Mouse (Mus musculus) MEL (cell line): Measurements from ENCODE around the gene Zfp202. TPM values are rescaled to one million over a fixed set of nuclear protein-coding genes. Genes with fewer than 3 reads are reported as not detected.

Experiments
- DNase-seq: peaks from one replicate; pipeline ENCODE4 v3.0.0; 2011; ENCODE audit warnings: low read depth, low spot score
- H3K27ac ChIP-seq: 2 replicates; pipeline ENCODE4 v1.5.1; 2012; ENCODE audit warnings: low read depth, mild to moderate bottlenecking, control low read depth, low read length, moderate library complexity; ENCODE audit not compliant: control insufficient read depth
- H3K27me3 ChIP-seq, 2 experiments: fragments of 150-350 bp in 1 of 2; sonication (generic) in 1 of 2; 2 replicates each; pipeline ENCODE4 v1.6.1; 2012; ENCODE audit warnings: low read length in 2 of 2, mild to moderate bottlenecking in 2 of 2, improper control_type of control experiment in 1 of 2, moderate library complexity in 1 of 2; ENCODE audit not compliant: insufficient read depth in 2 of 2, control insufficient read depth in 1 of 2
- H3K36me3 ChIP-seq, 2 experiments: 2 replicates each; pipeline ENCODE4 v1.6.1; 2012 to 2014; ENCODE audit warnings: low read length in 2 of 2, improper control_type of control experiment in 1 of 2, inconsistent platforms in 1 of 2, mild to moderate bottlenecking in 1 of 2; ENCODE audit not compliant: insufficient read depth in 2 of 2, control insufficient read depth in 1 of 2
- H3K4me1 ChIP-seq, 2 experiments: fragments of 150-350 bp in 1 of 2; sonication (generic) in 1 of 2; 2 replicates each; pipeline ENCODE4 v1.6.1; 2012; ENCODE audit warnings: low read length in 2 of 2, improper control_type of control experiment in 1 of 2, mild to moderate bottlenecking in 1 of 2; ENCODE audit not compliant: insufficient read depth in 2 of 2, control insufficient read depth in 1 of 2
- H3K4me3 ChIP-seq, 2 experiments: fragments of 150-350 bp in 1 of 2; sonication (generic) in 1 of 2; 2 replicates each; pipeline ENCODE4 v1.5.1; 2012; ENCODE audit warnings: low read depth in 2 of 2, low read length in 2 of 2, mild to moderate bottlenecking in 2 of 2, moderate library complexity in 2 of 2, control low read depth in 1 of 2, improper control_type of control experiment in 1 of 2; ENCODE audit not compliant: control insufficient read depth in 1 of 2, insufficient read depth in 1 of 2
- H3K79me2 ChIP-seq: 2 replicates; pipeline ENCODE4 v1.6.1; 2012; ENCODE audit warnings: mild to moderate bottlenecking, low read length, moderate library complexity; ENCODE audit not compliant: control insufficient read depth, poor library complexity, insufficient read depth
- H3K9ac ChIP-seq: 2 replicates; pipeline ENCODE4 v1.6.1; 2012; ENCODE audit warnings: low read depth, mild to moderate bottlenecking, control low read depth, low read length, moderate library complexity; ENCODE audit not compliant: control insufficient read depth, poor library complexity, severe bottlenecking
- H3K9me3 ChIP-seq: fragments of 150-350 bp; sonication (generic); replicated peaks from 2 replicates; pipeline ENCODE4 v1.6.1; 2012; ENCODE audit warnings: mild to moderate bottlenecking, low read length, improper control_type of control experiment, moderate library complexity; ENCODE audit not compliant: insufficient read depth
- BHLHE40 ChIP-seq: IDR thresholded peaks from 2 replicates; pipeline ENCODE4 v1.6.1; 2012; ENCODE audit warnings: low read depth, mild to moderate bottlenecking, inconsistent platforms, low read length, improper control_type of control experiment, borderline replicate concordance
- CHD1 ChIP-seq: IDR thresholded peaks from 2 replicates; pipeline ENCODE4 v1.6.1; 2012; ENCODE audit warnings: low read depth, mild to moderate bottlenecking, inconsistent platforms, low read length, improper control_type of control experiment
- CHD2 ChIP-seq: IDR thresholded peaks from 2 replicates; pipeline ENCODE4 v1.6.1; 2011; ENCODE audit warnings: low read length, improper control_type of control experiment
- CTCF ChIP-seq, 3 experiments: IDR thresholded peaks in 2 of 3; conservative IDR thresholded peaks in 1 of 3; 2 replicates each; pipeline ENCODE4 v1.5.1; 2011 to 2012; ENCODE audit warnings: low read length in 3 of 3, low read depth in 2 of 3, mild to moderate bottlenecking in 2 of 3, improper control_type of control experiment in 1 of 3, inconsistent platforms in 1 of 3, mixed read lengths in 1 of 3, moderate library complexity in 1 of 3; ENCODE audit not compliant: control insufficient read depth in 1 of 3, insufficient read depth in 1 of 3, poor library complexity in 1 of 3, severe bottlenecking in 1 of 3
- E2F4 ChIP-seq: IDR thresholded peaks from 2 replicates; pipeline ENCODE4 v1.6.1; 2011; ENCODE audit warnings: low read depth, low read length, improper control_type of control experiment, borderline replicate concordance
- ELF1 ChIP-seq: IDR thresholded peaks from 2 replicates; pipeline ENCODE4 v1.6.1; 2014; ENCODE audit warnings: low read depth, mild to moderate bottlenecking, inconsistent platforms, low read length, improper control_type of control experiment, moderate library complexity
- EP300 ChIP-seq, 2 experiments: IDR thresholded peaks; 2 replicates each; pipeline ENCODE4 v1.6.1; 2011; ENCODE audit warnings: improper control_type of control experiment in 2 of 2, low read length in 2 of 2, low read depth in 1 of 2, mild to moderate bottlenecking in 1 of 2
- ETS1 ChIP-seq: IDR thresholded peaks from 2 replicates; pipeline ENCODE4 v1.6.1; 2012; ENCODE audit warnings: low read depth, mild to moderate bottlenecking, inconsistent platforms, low read length, improper control_type of control experiment, moderate library complexity
- GABPA ChIP-seq: IDR thresholded peaks from 2 replicates; pipeline ENCODE4 v1.6.1; 2012; ENCODE audit warnings: low read depth, mild to moderate bottlenecking, inconsistent platforms, low read length, improper control_type of control experiment, moderate library complexity
- JUND ChIP-seq: IDR thresholded peaks from 2 replicates; pipeline ENCODE4 v1.6.1; 2011; ENCODE audit warnings: low read depth, mild to moderate bottlenecking, improper control_type of control experiment, low read length
- KAT2A ChIP-seq: conservative IDR thresholded peaks from 2 replicates; pipeline ENCODE4 v1.6.1; 2012; ENCODE audit warnings: low read depth, low read length, improper control_type of control experiment, inconsistent platforms
- MAFK ChIP-seq: IDR thresholded peaks from 2 replicates; pipeline ENCODE4 v1.6.1; 2011; ENCODE audit warnings: low read depth, mild to moderate bottlenecking, low read length, improper control_type of control experiment, borderline replicate concordance
- MAX ChIP-seq: IDR thresholded peaks from 2 replicates; pipeline ENCODE4 v1.6.1; 2011; ENCODE audit warnings: low read length, improper control_type of control experiment
- MAZ ChIP-seq: IDR thresholded peaks from 2 replicates; pipeline ENCODE4 v1.6.1; 2012; ENCODE audit warnings: low read depth, mild to moderate bottlenecking, inconsistent platforms, low read length, improper control_type of control experiment
- MXI1 ChIP-seq: IDR thresholded peaks from 2 replicates; pipeline ENCODE4 v1.6.1; 2011; ENCODE audit warnings: mild to moderate bottlenecking, low read depth, low read length, improper control_type of control experiment
- MYC ChIP-seq: IDR thresholded peaks from 2 replicates; pipeline ENCODE4 v1.6.1; 2011; ENCODE audit warnings: low read depth, mild to moderate bottlenecking, low read length, improper control_type of control experiment, moderate library complexity
- POLR2AphosphoS2 ChIP-seq: IDR thresholded peaks from 2 replicates; pipeline ENCODE4 v1.6.1; 2011; ENCODE audit warnings: low read length, improper control_type of control experiment
- RCOR1 ChIP-seq: IDR thresholded peaks from 2 replicates; pipeline ENCODE4 v1.6.1; 2012; ENCODE audit warnings: low read depth, mild to moderate bottlenecking, inconsistent platforms, low read length, improper control_type of control experiment
- SMC3 ChIP-seq: IDR thresholded peaks from 2 replicates; pipeline ENCODE4 v1.6.1; 2011; ENCODE audit warnings: low read depth, low read length, improper control_type of control experiment
- TBP ChIP-seq: IDR thresholded peaks from 2 replicates; pipeline ENCODE4 v1.8.0; 2011; ENCODE audit warnings: low read depth, low read length, improper control_type of control experiment
- TCF12 ChIP-seq: IDR thresholded peaks from 2 replicates; pipeline ENCODE4 v1.6.1; 2014; ENCODE audit warnings: low read depth, mild to moderate bottlenecking, inconsistent platforms, low read length, improper control_type of control experiment, moderate library complexity
- UBTF ChIP-seq: IDR thresholded peaks from 2 replicates; pipeline ENCODE4 v1.6.1; 2012; ENCODE audit warnings: low read depth, mild to moderate bottlenecking, inconsistent platforms, low read length, improper control_type of control experiment, moderate library complexity, borderline replicate concordance; ENCODE audit not compliant: insufficient read depth
- USF1 ChIP-seq: IDR thresholded peaks from 2 replicates; pipeline ENCODE4 v1.6.1; 2014; ENCODE audit warnings: low read depth, mild to moderate bottlenecking, inconsistent platforms, low read length, improper control_type of control experiment, moderate library complexity
- ZNF384 ChIP-seq: IDR thresholded peaks from 2 replicates; pipeline ENCODE4 v1.6.1; 2012; ENCODE audit warnings: low read depth, mild to moderate bottlenecking, inconsistent platforms, low read length, improper control_type of control experiment
- polyA plus RNA-seq, 2 experiments: library from polyadenylated mRNA; stranded (reverse) in 1 of 2; unstranded in 1 of 2; fragments of >175 nt in 1 of 2; fragments of >200 nt in 1 of 2; gene quantifications; 2 replicates each; pipeline versions ENCODE4 v1.2.1 to v1.2.4; 2012; ENCODE audit warnings: low replicate concordance in 2 of 2, low read depth in 1 of 2; ENCODE audit not compliant: insufficient read length in 2 of 2, insufficient read depth in 1 of 2, missing spikeins in 1 of 2
- total RNA-seq: library from RNA; depleted of rRNA; stranded (reverse); fragments of 300-350 nt; gene quantifications from 2 replicates; pipeline ENCODE4 v1.2.3, GENCODE M21; 2012

The Zfp202 gene
- total and polyA plus RNA-seq, 3 experiments = 2.7 to 2.8 TPM; not detected in 1

- DNase-seq = no peak
- Histone ChIP-seq H3K36me3 (no peaks in the 10 kb centered on the region), H3K9ac (no peak overlapping the region), H3K9me3 (no peaks in the 10 kb centered on the region), H3K27ac (no peak overlapping the region), H3K4me1 (no peaks in the 10 kb centered on the region), H3K4me3 (no peak overlapping the region), H3K27me3 (no peaks in the 10 kb centered on the region), H3K79me2 (no peaks in the 10 kb centered on the region)
- TF ChIP-seq MAFK = no peak
- no peak for TF ChIP-seq TCF12
- no peak for TF ChIP-seq MXI1
- no peak for TF ChIP-seq ELF1
- TF ChIP-seq USF1 = no peak
- no peak for TF ChIP-seq CTCF (IDR thresholded peaks at IDR 0.05 in 2 of 3, conservative IDR thresholded peaks at IDR 0.05 in 1 of 3; ENCODE audit: control insufficient read depth in 1 of 3, insufficient read depth in 1 of 3, low read depth in 2 of 3, low read length in 3 of 3, poor library complexity in 1 of 3, severe bottlenecking in 1 of 3)
- no peak for TF ChIP-seq MYC
- TF ChIP-seq POLR2AphosphoS2 = no peak
- TF ChIP-seq ETS1 = no peak
- no peak for TF ChIP-seq CHD1
These were observed 42.3 kb downstream of the Zfp202 start for GRCm38 (mm10) chr9:40234233-40235072.

GRCm38 (mm10) chr9:40235220-40235619 lies 43.1 kb downstream of the Zfp202 start:
- H3K9ac ChIP-seq = no peak overlapping the region
- no peaks in the 10 kb centered on the region for H3K9me3 ChIP-seq
- no peaks in the 10 kb centered on the region for H3K79me2 ChIP-seq
- H3K27ac ChIP-seq = no peak overlapping the region
- H3K36me3 ChIP-seq = no peaks in the 10 kb centered on the region
- H3K27me3 ChIP-seq = no peaks in the 10 kb centered on the region
- no peak overlapping the region for H3K4me3 ChIP-seq
- TF ChIP-seq TBP (no peak), CTCF (IDR thresholded peaks at IDR 0.05 in 2 of 3, conservative IDR thresholded peaks at IDR 0.05 in 1 of 3; ENCODE audit: control insufficient read depth in 1 of 3, insufficient read depth in 1 of 3, low read depth in 2 of 3, low read length in 3 of 3, poor library complexity in 1 of 3, severe bottlenecking in 1 of 3) (no peak), CHD2 (no peak), BHLHE40 (no peak)
- no peaks in the 10 kb centered on the region for H3K4me1 ChIP-seq
- no peak for DNase-seq

DNA sequence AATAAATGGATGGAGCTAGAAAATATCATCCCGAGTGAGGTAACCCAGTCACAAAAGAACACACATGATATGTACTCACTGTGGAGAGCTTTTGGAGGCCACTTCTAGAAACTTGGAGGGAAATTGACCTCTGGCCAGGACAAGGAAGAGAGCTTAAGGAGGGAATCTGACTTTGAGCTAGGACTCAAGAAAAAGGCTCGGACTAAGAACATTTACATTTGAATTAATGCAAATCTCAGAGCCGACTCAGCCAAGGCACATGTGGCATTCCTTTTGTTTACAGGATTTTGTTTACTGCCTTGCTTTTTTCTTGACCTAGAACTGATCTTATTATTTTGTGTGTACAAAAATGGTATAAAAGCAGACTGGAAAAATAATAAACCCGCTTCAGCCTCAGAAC lies 47.6 kb downstream of the Zfp202 start:
- Histone ChIP-seq H3K79me2 (no peaks in the 10 kb centered on the region), H3K27me3 (no peaks in the 10 kb centered on the region), H3K9ac (no peak overlapping the region), H3K9me3 (no peaks in the 10 kb centered on the region), H3K4me1 (no peaks in the 10 kb centered on the region), H3K4me3 (no peak overlapping the region), H3K36me3 (no peaks in the 10 kb centered on the region), H3K27ac (no peak overlapping the region)
- no peak for DNase-seq
- no peak for TF ChIP-seq E2F4
- no peak for TF ChIP-seq MAZ
- TF ChIP-seq BHLHE40 = no peak
- no peak for TF ChIP-seq MAX
- no peak for TF ChIP-seq UBTF
- no peak for TF ChIP-seq POLR2AphosphoS2
- no peak for TF ChIP-seq JUND
- TF ChIP-seq SMC3 = no peak
- no peak for TF ChIP-seq MAFK
- TF ChIP-seq ZNF384 = no peak
- TF ChIP-seq KAT2A = no peak
- no peak for TF ChIP-seq EP300 (IDR thresholded peaks at IDR 0.05; ENCODE audit: low read depth in 1 of 2, low read length in 2 of 2)
- TF ChIP-seq RCOR1 = no peak
- no peak for TF ChIP-seq MYC
- no peak for TF ChIP-seq MXI1
- TF ChIP-seq GABPA = no peak
